Mouse (Mus musculus) CH12.LX (cell line): ENCODE data around the gene Tmem41b. TPM values are rescaled to one million over a fixed set of nuclear protein-coding genes. Genes with fewer than 3 reads are reported as not detected.
"Not testable (repeated sequence)": the region's sequence is repeated elsewhere in the genome, so short reads cannot be mapped to it uniquely, and the experiment has no call there.

ENCODE experiments used
- DNase-seq: peaks from one replicate; pipeline ENCODE4 v3.0.0-alpha.2; 2013; ENCODE audit errors: extremely low read depth
- H3K27ac ChIP-seq: 2 replicates; pipeline ENCODE4 v1.5.1; 2012; ENCODE audit warnings: low read depth, mild to moderate bottlenecking, control low read depth, moderate library complexity; ENCODE audit not compliant: insufficient read depth
- H3K27me3 ChIP-seq: replicated peaks from 2 replicates; pipeline ENCODE3; 2012; ENCODE audit warnings: inconsistent platforms
- H3K36me3 ChIP-seq, 2 experiments: replicated peaks in 1 of 2; 2 replicates each; pipeline versions ENCODE3 to v1.6.1; 2012; ENCODE audit warnings: inconsistent platforms in 1 of 2, low read length in 1 of 2, mild to moderate bottlenecking in 1 of 2, mixed read lengths in 1 of 2, moderate library complexity in 1 of 2; ENCODE audit not compliant: control insufficient read depth in 1 of 2, insufficient read depth in 1 of 2
- H3K4me1 ChIP-seq, 2 experiments: 2 replicates each; pipeline ENCODE4 v1.6.1; 2012; ENCODE audit warnings: inconsistent platforms in 1 of 2, moderate library complexity in 1 of 2; ENCODE audit not compliant: insufficient read depth in 2 of 2, control insufficient read depth in 1 of 2
- H3K4me2 ChIP-seq: 2 replicates; pipeline ENCODE4 v1.6.1; 2012; ENCODE audit warnings: low read depth, mild to moderate bottlenecking, control low read depth; ENCODE audit not compliant: poor library complexity, insufficient read depth, severe bottlenecking
- H3K4me3 ChIP-seq, 3 experiments: fragments of 150-350 bp in 1 of 3; sonication (generic) in 1 of 3; replicated peaks in 1 of 3; 2 replicates each; pipeline versions ENCODE3 to v1.5.1; 2011 to 2012; ENCODE audit warnings: low read depth in 2 of 3, low read length in 2 of 3, mild to moderate bottlenecking in 2 of 3, moderate library complexity in 2 of 3, control low read depth in 1 of 3, improper control_type of control experiment in 1 of 3, inconsistent platforms in 1 of 3, mixed read lengths in 1 of 3; ENCODE audit not compliant: poor library complexity in 1 of 3
- H3K79me2 ChIP-seq: replicated peaks from 2 replicates; pipeline ENCODE4 v1.6.1; 2012; ENCODE audit warnings: mild to moderate bottlenecking, moderate library complexity; ENCODE audit not compliant: control insufficient read depth, poor library complexity, insufficient read depth, severe bottlenecking; ENCODE audit errors: extremely low read depth
- H3K9ac ChIP-seq: 2 replicates; pipeline ENCODE4 v1.6.1; 2012; ENCODE audit warnings: low read depth, mild to moderate bottlenecking, control low read depth, moderate library complexity; ENCODE audit not compliant: insufficient read depth
- H3K9me3 ChIP-seq: replicated peaks from 2 replicates; pipeline ENCODE3; 2012; ENCODE audit warnings: low read length, inconsistent platforms, mixed read lengths
- CTCF ChIP-seq, 2 experiments: IDR thresholded peaks in 1 of 2; conservative IDR thresholded peaks in 1 of 2; 2 replicates each; pipeline ENCODE4 v1.5.1; 2011 to 2012; ENCODE audit warnings: low read depth in 2 of 2, low read length in 2 of 2, improper control_type of control experiment in 1 of 2, inconsistent platforms in 1 of 2, mild to moderate bottlenecking in 1 of 2, moderate library complexity in 1 of 2
- ETS1 ChIP-seq: conservative IDR thresholded peaks from 2 replicates; pipeline ENCODE4 v1.6.1; 2012; ENCODE audit warnings: low read depth, mild to moderate bottlenecking, inconsistent platforms, low read length, improper control_type of control experiment, moderate library complexity
- HCFC1 ChIP-seq: IDR thresholded peaks from 2 replicates; pipeline ENCODE4 v1.6.1; 2012; ENCODE audit warnings: low read depth, mild to moderate bottlenecking, inconsistent platforms, low read length, improper control_type of control experiment
- KAT2A ChIP-seq: IDR thresholded peaks from 2 replicates; pipeline ENCODE4 v1.6.1; 2012; ENCODE audit warnings: low read length, improper control_type of control experiment, inconsistent platforms; ENCODE audit not compliant: insufficient replicate concordance
- MAFK ChIP-seq: IDR thresholded peaks from 2 replicates; pipeline ENCODE4 v1.6.1; 2011; ENCODE audit warnings: low read length, improper control_type of control experiment; ENCODE audit not compliant: insufficient replicate concordance
- MAX ChIP-seq: IDR thresholded peaks from 2 replicates; pipeline ENCODE4 v1.6.1; 2011; ENCODE audit warnings: low read length, improper control_type of control experiment
- MAZ ChIP-seq: IDR thresholded peaks from 2 replicates; pipeline ENCODE4 v1.6.1; 2012; ENCODE audit warnings: low read depth, mild to moderate bottlenecking, inconsistent platforms, low read length, improper control_type of control experiment, moderate library complexity
- MEF2A ChIP-seq: IDR thresholded peaks from 2 replicates; pipeline ENCODE4 v1.6.1; 2014; ENCODE audit warnings: low read depth, mild to moderate bottlenecking, inconsistent platforms, low read length, improper control_type of control experiment, borderline replicate concordance
- NRF1 ChIP-seq: IDR thresholded peaks from 2 replicates; pipeline ENCODE4 v1.6.1; 2014; ENCODE audit warnings: low read depth, mild to moderate bottlenecking, inconsistent platforms, low read length, improper control_type of control experiment, moderate library complexity
- RAD21 ChIP-seq: IDR thresholded peaks from 2 replicates; pipeline ENCODE4 v1.6.1; 2011; ENCODE audit warnings: low read depth, mild to moderate bottlenecking, low read length, improper control_type of control experiment, moderate library complexity
- RCOR1 ChIP-seq: conservative IDR thresholded peaks from 2 replicates; pipeline ENCODE4 v1.6.1; 2012; ENCODE audit warnings: low read depth, mild to moderate bottlenecking, inconsistent platforms, low read length, improper control_type of control experiment
- SMC3 ChIP-seq: IDR thresholded peaks from 2 replicates; pipeline ENCODE4 v1.6.1; 2011; ENCODE audit warnings: low read depth, low read length, improper control_type of control experiment
- TBP ChIP-seq: conservative IDR thresholded peaks from 2 replicates; pipeline ENCODE4 v1.6.1; 2011; ENCODE audit warnings: low read depth, low read length, improper control_type of control experiment
- USF2 ChIP-seq: conservative IDR thresholded peaks from 2 replicates; pipeline ENCODE4 v1.6.1; 2011; ENCODE audit warnings: low read depth, low read length, improper control_type of control experiment
- ZC3H11A ChIP-seq: IDR thresholded peaks from 2 replicates; pipeline ENCODE4 v1.6.1; 2012; ENCODE audit warnings: low read depth, mild to moderate bottlenecking, inconsistent platforms, low read length, improper control_type of control experiment
- ZNF384 ChIP-seq: IDR thresholded peaks from 2 replicates; pipeline ENCODE4 v1.6.1; 2012; ENCODE audit warnings: low read depth, low read length, improper control_type of control experiment, inconsistent platforms
- dilution Hi-C: fragments of 300-500 bp; cut with MboI; formaldehyde crosslinking; loops from 2 replicates; pipeline ENCODE4 v1.14.3; 2020; ENCODE audit warnings: low sequenced_read_pairs; ENCODE audit not compliant: extremely low pct_unique_long_range_greater_than_20kb, extremely low pct_ligation_motif_present
- in situ Hi-C: fragments of 300-500 bp; cut with MboI; formaldehyde crosslinking; loops from 3 replicates; pipeline ENCODE4 v1.14.3; 2019; ENCODE audit warnings: low sequenced_read_pairs, low pct_ligation_motif_present, low pct_unique_long_range_greater_than_20kb, mixed read lengths
- polyA plus RNA-seq: library from polyadenylated mRNA; unstranded; fragments of >175 nt; gene quantifications from 2 replicates; pipeline ENCODE4 v1.2.1, GENCODE M21; 2012; ENCODE audit warnings: low read depth; ENCODE audit not compliant: insufficient read length
- total RNA-seq, 2 experiments: library from RNA; depleted of rRNA; stranded (reverse); fragments of 300-350 nt in 1 of 2; fragments of >200 nt in 1 of 2; gene quantifications; 2 replicates each; pipeline ENCODE4 v1.2.3; 2012 to 2014

Tmem41b gene
- total and polyA plus RNA-seq, 3 experiments = 51.1 to 106 (median 56.3) TPM

DNA sequence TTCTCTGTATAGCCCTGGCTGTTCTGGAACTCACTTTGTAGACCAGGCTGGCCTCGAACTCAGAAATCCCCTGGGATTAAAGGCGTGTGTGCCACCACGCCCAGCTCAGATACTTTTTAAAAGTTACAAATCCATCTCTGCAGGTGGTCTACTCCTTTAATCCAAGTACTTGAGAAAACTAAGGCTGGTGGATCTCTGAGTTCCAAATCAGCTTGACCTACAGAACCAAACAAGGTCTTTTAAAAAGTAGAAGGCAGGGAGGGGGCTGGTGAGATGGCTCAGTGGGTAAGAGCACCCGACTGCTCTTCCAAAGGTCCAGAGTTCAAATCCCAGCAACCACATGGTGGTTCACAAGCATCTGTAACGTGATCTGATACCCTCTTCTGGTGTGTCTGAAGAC is 2.1 kb downstream of the Tmem41b start:
- peaks cover 0 to 18% of the 10 kb centered on the region in 2 experiments; a peak in 1 of 4 replicates for H3K4me1 ChIP-seq
- H3K9me3 ChIP-seq, DNase-seq, H3K4me3 ChIP-seq, H3K27ac ChIP-seq, in situ Hi-C loops, dilution Hi-C loops, H3K27me3 ChIP-seq: not testable (repeated sequence)
- TF ChIP-seq TBP = 0 out of 2 replicates have a peak, but pooled peaks have one; percentile 30
- peaks cover 13 to 33% of the 10 kb centered on the region in 2 experiments for H3K36me3 ChIP-seq
- H3K79me2 ChIP-seq = peaks cover 12% of the 10 kb centered on the region
- peak overlapping the region; percentile 53 for H3K4me2 ChIP-seq
- H3K9ac ChIP-seq = 0 out of 2 replicates have a peak overlapping the region, but pooled peaks have one; percentile 81

DNA sequence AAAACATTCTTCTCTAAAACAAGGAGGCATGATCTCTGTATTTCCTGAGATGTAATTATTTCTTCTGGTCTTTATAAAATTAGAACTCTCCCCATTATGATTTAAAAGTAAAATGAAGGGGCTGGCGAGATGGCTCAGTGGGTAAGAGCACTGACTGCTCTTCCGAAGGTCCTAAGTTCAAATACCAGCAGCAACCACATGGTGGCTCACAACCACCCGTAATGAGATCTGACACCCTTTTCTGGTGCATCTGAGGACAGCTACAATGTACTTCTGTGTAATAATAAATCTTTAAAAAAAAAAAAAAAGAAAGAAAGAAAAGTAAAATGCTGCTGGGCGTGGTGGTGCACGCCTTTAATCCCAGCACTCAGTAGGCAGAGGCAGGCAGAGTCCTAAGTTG is 9.6 kb downstream of the Tmem41b start:
- H3K9ac ChIP-seq, H3K4me3 ChIP-seq, H3K79me2 ChIP-seq, in situ Hi-C loops, H3K4me1 ChIP-seq, H3K4me2 ChIP-seq, dilution Hi-C loops, H3K9me3 ChIP-seq, H3K27ac ChIP-seq, H3K27me3 ChIP-seq: not testable (repeated sequence)
- DNase-seq = peak; percentile 35
- peak in 1 of 2 experiments; percentile 51; a peak in 2 of 4 replicates for TF ChIP-seq CTCF (conservative IDR thresholded peaks at IDR 0.05 in 1 of 2, IDR thresholded peaks at IDR 0.05 in 1 of 2; ENCODE audit: low read depth in 2 of 2, low read length in 2 of 2)
- peak; percentile 43 for TF ChIP-seq RAD21
- TF ChIP-seq SMC3 = peak; percentile 47
- peaks cover 17 to 69% of the 10 kb centered on the region in 2 experiments for H3K36me3 ChIP-seq

DNA sequence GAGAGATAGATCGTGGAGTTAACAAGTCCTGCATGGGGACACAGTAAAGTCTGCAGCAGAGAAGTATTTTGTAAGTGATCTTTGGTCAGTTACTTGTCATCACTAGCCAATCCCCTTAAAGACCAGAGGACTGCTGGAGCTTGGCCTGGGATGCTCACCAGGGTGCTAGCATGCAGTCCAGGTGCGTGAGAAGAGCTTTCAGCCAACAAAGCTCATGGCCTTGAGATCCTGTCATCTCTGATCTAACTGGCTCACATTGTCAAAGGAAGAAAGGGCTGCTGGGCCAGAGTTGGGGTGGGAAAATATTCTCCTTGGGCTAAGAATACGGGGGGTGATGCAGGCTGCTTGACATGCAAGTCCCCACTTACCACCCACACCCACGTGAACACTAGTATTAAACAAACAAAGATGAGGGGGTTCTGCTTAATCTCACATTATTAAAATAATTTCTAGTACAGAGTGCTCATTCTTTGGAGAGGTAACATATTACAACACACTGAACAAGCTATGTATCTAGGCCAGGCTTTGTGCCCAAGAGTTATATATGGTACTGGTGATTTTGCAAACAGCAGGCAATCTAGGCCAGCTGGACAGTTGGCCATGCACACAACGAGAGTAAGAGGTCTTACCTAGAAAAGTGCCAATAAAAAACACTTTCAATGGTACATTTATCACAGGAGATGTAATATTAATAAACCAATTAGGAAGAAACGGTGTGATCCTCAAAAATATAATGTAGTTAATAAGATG is 10.6 kb downstream of the Tmem41b start:
- no peaks in the 10 kb centered on the region for H3K9me3 ChIP-seq
- in situ Hi-C loops (no loop called here), dilution Hi-C loops (no loop called here)
- no peaks in the 10 kb centered on the region for H3K27me3 ChIP-seq
- TF ChIP-seq MAFK = no peak
- TF ChIP-seq TBP = no peak
- TF ChIP-seq USF2 = no peak
- no peak for TF ChIP-seq ZNF384
- no peak for TF ChIP-seq NRF1
- no peak for TF ChIP-seq ETS1
- TF ChIP-seq MEF2A = no peak
- TF ChIP-seq MAX = no peak
- no peak for TF ChIP-seq ZC3H11A
- no peak for TF ChIP-seq CTCF (conservative IDR thresholded peaks at IDR 0.05 in 1 of 2, IDR thresholded peaks at IDR 0.05 in 1 of 2; ENCODE audit: low read depth in 2 of 2, low read length in 2 of 2)
- no peak for TF ChIP-seq KAT2A
- no peak for TF ChIP-seq HCFC1
- TF ChIP-seq MAZ = no peak
- TF ChIP-seq RCOR1 = no peak
- TF ChIP-seq, all 38 proteins: peak for 0
- no peaks in the 10 kb centered on the region for H3K4me1 ChIP-seq
- no peak overlapping the region for H3K9ac ChIP-seq
- H3K36me3 ChIP-seq = peaks cover 12 to 63% of the 10 kb centered on the region in 2 experiments
- H3K27ac ChIP-seq = no peak overlapping the region
- H3K79me2 ChIP-seq = no peaks in the 10 kb centered on the region
- H3K4me2 ChIP-seq = no peak overlapping the region
- H3K4me3 ChIP-seq = no peak overlapping the region
- DNase-seq = no peak
